Mouse (Mus musculus) E14TG2a.4 (cell line): ENCODE measurements at regions not wholly inside any gene's neighbourhood (a gene's known extent, or its start where the extent isn't known, plus 50 kb on each side); places are given as distances from the start of the nearest gene placed in this dataset.

Experiments used
- CTCF ChIP-seq: conservative IDR thresholded peaks from 2 replicates; pipeline ENCODE4 v1.5.1; 2014; ENCODE audit warnings: low read length
- POU5F1 ChIP-seq: IDR thresholded peaks from 2 replicates; pipeline ENCODE4 v1.6.1; 2014; ENCODE audit warnings: low read length, borderline replicate concordance

DNA sequence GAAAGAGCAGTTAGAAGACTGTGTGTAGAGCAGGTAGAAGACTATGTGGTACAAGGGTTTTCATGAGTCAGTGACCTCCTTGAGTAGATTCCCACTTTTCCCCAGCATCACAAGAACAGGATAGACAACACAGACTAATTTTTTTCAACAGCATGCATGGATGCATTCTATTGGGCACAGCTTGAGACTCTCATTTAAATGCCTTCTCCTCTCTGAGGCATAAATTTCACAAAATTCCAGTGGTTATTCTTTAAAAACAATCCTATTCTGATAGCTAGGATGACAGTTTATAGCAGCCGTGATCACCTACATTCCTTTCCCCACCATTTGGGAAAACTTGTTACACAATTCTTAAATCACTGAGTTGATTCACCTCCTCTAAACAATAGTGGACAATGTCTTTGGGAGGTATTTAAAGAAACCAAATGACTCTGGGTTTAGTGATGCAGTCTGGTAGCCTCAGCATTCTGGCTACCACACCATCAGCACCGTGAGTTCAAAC lies 418.7 kb downstream of the Hs3st1 start:
- TF ChIP-seq CTCF (no peak), POU5F1 (no peak)
